ENCODE assay signal across 24 mouse cellular contexts in genomic region chr5:75295676-75296075, GRCm38 (mm10).
DNase-seq lines count a peak whose midpoint lies in the region; ATAC-seq and TF ChIP-seq lines count a peak whose summit lies in the region.
"Had no signal": no experiment of that assay in that cellular context is flagged by ENCODE, and none has a peak within 500 bp of the region (broad histone marks: within the 10 kb centered on the region; RNA-seq: fewer than 3 reads in every experiment).

No protein-coding gene starts in this region.

- H3K9ac ChIP-seq in lung, embryonic 14.5 days: no peak overlapping the region
- H3K9ac ChIP-seq: heart, embryonic 12.5 days; liver, postnatal 0 days; neural tube, embryonic 15.5 days had no signal

- no peaks in the 10 kb centered on the region for H3K27me3 ChIP-seq in lung, embryonic 14.5 days (ENCODE audit: insufficient read depth, low read length)
- H3K27me3 ChIP-seq: heart, embryonic 12.5 days; neural tube, embryonic 15.5 days had no signal

- H3K4me1 ChIP-seq in lung, embryonic 14.5 days (ENCODE audit: insufficient read depth): no peaks in the 10 kb centered on the region
- no peaks in the 10 kb centered on the region for H3K4me1 ChIP-seq in lung, adult 2 months (ENCODE audit: control insufficient read depth, insufficient read depth, low read length)
- H3K4me1 ChIP-seq: heart, embryonic 12.5 days; limb, embryonic 10.5 days; megakaryocyte, embryonic 14.5 days; neural tube, embryonic 15.5 days had no signal

- no peak overlapping the region for H3K27ac ChIP-seq in lung, embryonic 14.5 days (ENCODE audit: low read depth)
- H3K27ac ChIP-seq: limb, embryonic 10.5 days; neural tube, embryonic 15.5 days had no signal

- no peak for ATAC-seq in lung, embryonic 14.5 days (ENCODE audit: insufficient read depth)
- ATAC-seq: CD4-positive, CD25-positive, alpha-beta regulatory T cell, adult 4 months; inflammation-experienced regulatory T-cells, adult 6 months; liver, postnatal 0 days; Patski had no signal

- no peak overlapping the region for H3K4me3 ChIP-seq in lung, embryonic 14.5 days (ENCODE audit: low read depth, low read length)
- H3K4me3 ChIP-seq in lung, adult 2 months (replicated peaks; ENCODE audit: extremely low read depth, low read depth, low read length): no peak overlapping the region
- H3K4me3 ChIP-seq: heart, embryonic 12.5 days; limb, embryonic 10.5 days; megakaryocyte, embryonic 14.5 days; neural tube, embryonic 15.5 days had no signal

- peak; percentile 14 for DNase-seq in embryo, embryonic 10.5 days (ENCODE audit: low spot score)
- no peak for DNase-seq in embryo, embryonic 9.5 days (ENCODE audit: extremely low spot score)
- DNase-seq in lung, embryonic 14.5 days: peak; percentile 23
- DNase-seq in lung, adult 2 months: no peak
- DNase-seq in brain, embryonic 14.5 days (ENCODE audit: low read depth): peak; percentile 62
- peak; percentile 20 for DNase-seq in retina, embryonic 14.5 days (ENCODE audit: low spot score)
- no peak for DNase-seq in left cerebral cortex, adult 8-10 months (ENCODE audit: low spot score in 2 of 2)
- DNase-seq: adrenal gland, postnatal 14 days; cerebellum, adult 8-10 months; gastrocnemius, postnatal 10 days; heart, adult 11 months; heart, postnatal 14 days; kidney, adult 8-10 months; kidney, postnatal 25 days; liver, postnatal 0 days; right cerebral cortex, postnatal 4 days; thymus, postnatal 14 days had no signal

- no peak for TF ChIP-seq CTCF in lung, embryonic 14.5 days (IDR thresholded peaks at IDR 0.05; ENCODE audit: low read depth)
- no peak for TF ChIP-seq CTCF in lung, adult 2 months (IDR thresholded peaks at IDR 0.05; ENCODE audit: insufficient read depth, low read length)
- no peak for TF ChIP-seq CTCF in brain, embryonic 14.5 days (IDR thresholded peaks at IDR 0.05; ENCODE audit: borderline replicate concordance, extremely low read depth, insufficient read depth, insufficient read length)

- TF ChIP-seq POLR2A in lung, adult 2 months (IDR thresholded peaks at IDR 0.05; ENCODE audit: borderline replicate concordance, extremely low read depth, low read depth, low read length): no peak
- no peak for TF ChIP-seq POLR2A in brain, embryonic 14.5 days (IDR thresholded peaks at IDR 0.05; ENCODE audit: borderline replicate concordance, extremely low read depth, insufficient read depth, insufficient read length, poor library complexity, severe bottlenecking)

- no peaks in the 10 kb centered on the region for H3K36me3 ChIP-seq in lung, embryonic 14.5 days (ENCODE audit: insufficient read depth)
- H3K36me3 ChIP-seq: heart, embryonic 12.5 days; limb, embryonic 10.5 days; neural tube, embryonic 15.5 days had no signal

- WGBS in lung, embryonic 14.5 days: 62% methylated on average over 2 of the region's 2 CpGs
- WGBS in lung, adult 2 months: 83% methylated on average over 2 of the region's 2 CpGs

- no peaks in the 10 kb centered on the region for H3K9me3 ChIP-seq in lung, embryonic 14.5 days (ENCODE audit: low read depth, low read length)
- H3K9me3 ChIP-seq: heart, embryonic 12.5 days; limb, embryonic 10.5 days; megakaryocyte, embryonic 14.5 days; neural tube, embryonic 15.5 days had no signal

- H3K4me2 ChIP-seq in lung, embryonic 14.5 days: no peak overlapping the region
- H3K4me2 ChIP-seq: heart, embryonic 12.5 days; neural tube, embryonic 15.5 days had no signal

Comparison
In these comparisons a context has a peak if more than half of its experiments do, and no peak if none do; other contexts are left out.
1. DNase-seq: peak in embryo, embryonic 10.5 days (single experiment), lung, embryonic 14.5 days (single experiment), brain, embryonic 14.5 days (single experiment) and retina, embryonic 14.5 days (single experiment); none in embryo, embryonic 9.5 days (single experiment), lung, adult 2 months (single experiment) and left cerebral cortex, adult 8-10 months (0 of 2).